Mouse (Mus musculus) midbrain, embryonic 13.5 days (tissue): Measurements from ENCODE around the gene Tdrd1. TPM values are rescaled to one million over a fixed set of nuclear protein-coding genes. Genes with fewer than 3 reads are reported as not detected.
A peak's percentile ranks its signal among the peaks of the same experiment; 100 is the strongest.

Experiments
- ATAC-seq: fragments of 200-750 bp; cut with Nextera tagmentation; 2 replicates; pipeline ENCODE4 v1.8.0; 2017; ENCODE audit warnings: mild to moderate bottlenecking, moderate TSS enrichment, moderate library complexity
- H3K27ac ChIP-seq: fragments of 300-500 bp; sonication (generic); 2 replicates; pipeline ENCODE4 v1.5.1; 2015; ENCODE audit warnings: inconsistent platforms, mild to moderate bottlenecking, moderate library complexity
- H3K27me3 ChIP-seq: fragments of 300-500 bp; sonication (generic); 2 replicates; pipeline ENCODE4 v1.6.1; 2015; ENCODE audit warnings: mild to moderate bottlenecking, inconsistent platforms
- H3K36me3 ChIP-seq: fragments of 300-500 bp; sonication (generic); 2 replicates; pipeline ENCODE4 v1.6.1; 2015; ENCODE audit warnings: mild to moderate bottlenecking, inconsistent platforms
- H3K4me1 ChIP-seq: fragments of 300-500 bp; sonication (generic); replicated peaks from 2 replicates; pipeline ENCODE4 v1.6.1; 2015; ENCODE audit warnings: inconsistent platforms
- H3K4me2 ChIP-seq: fragments of 300-500 bp; sonication (generic); replicated peaks from 2 replicates; pipeline ENCODE4 v1.6.1; 2015; ENCODE audit warnings: moderate library complexity, mild to moderate bottlenecking, inconsistent platforms
- H3K4me3 ChIP-seq: fragments of 300-500 bp; sonication (generic); replicated peaks from 2 replicates; pipeline ENCODE4 v1.5.1; 2015; ENCODE audit warnings: mild to moderate bottlenecking, inconsistent platforms
- H3K9ac ChIP-seq: fragments of 300-500 bp; sonication (generic); replicated peaks from 2 replicates; pipeline ENCODE4 v1.6.1; 2015; ENCODE audit warnings: mild to moderate bottlenecking, inconsistent platforms
- H3K9me3 ChIP-seq: fragments of 300-500 bp; sonication (generic); 2 replicates; pipeline ENCODE4 v1.6.1; 2016; ENCODE audit warnings: mild to moderate bottlenecking, inconsistent platforms
- WGBS: fragments of 180-500 bp; shearing (Covaris S2); methylation state at CpG from one replicate; pipeline ENCODE4 v1.1.7; 2015; 5-methylcytosine and 5-hydroxymethylcytosine counted together
- polyA plus RNA-seq: library from polyadenylated mRNA; unstranded; fragments of >200 nt; fragmentation: Nextera tagmentation; extraction: Ambion mirVana; gene quantifications from 2 replicates; pipeline ENCODE4 v1.2.1, GENCODE M21; 2015

Tdrd1 gene
- polyA plus RNA-seq, 1 experiment from 2014 or later: 0.42 TPM

GRCm38 (mm10) chr19:56808771-56809170 is 17.2 kb upstream of the Tdrd1 start:
- Histone ChIP-seq H3K9me3 (no peaks in the 10 kb centered on the region), H3K36me3 (peaks cover 46% of the 10 kb centered on the region), H3K27me3 (no peaks in the 10 kb centered on the region), H3K4me2 (no peak overlapping the region), H3K4me1 (no peaks in the 10 kb centered on the region), H3K4me3 (no peak overlapping the region), H3K9ac (no peak overlapping the region), H3K27ac (no peak overlapping the region)
- WGBS: 57% methylated on average over 5 of the region's 5 CpGs
- no peak for ATAC-seq

- H3K36me3 ChIP-seq: peaks cover 34% of the 10 kb centered on the region
Observed at GRCm38 (mm10) chr19:56810641-56811146, 15.3 kb upstream of the Tdrd1 start.

GRCm38 (mm10) chr19:56811590-56811989 is 14.4 kb upstream of the Tdrd1 start:
- Histone ChIP-seq H3K4me2 (no peak overlapping the region), H3K36me3 (peaks cover 26% of the 10 kb centered on the region), H3K27ac (no peak overlapping the region), H3K9ac (no peak overlapping the region), H3K9me3 (no peaks in the 10 kb centered on the region), H3K27me3 (no peaks in the 10 kb centered on the region), H3K4me1 (peaks cover 15% of the 10 kb centered on the region), H3K4me3 (no peak overlapping the region)
- WGBS: 44% methylated on average over 9 of the region's 9 CpGs
- 0 out of 2 replicates have a peak, but pooled peaks have one; percentile 53 for ATAC-seq

More at GRCm38 (mm10) chr19:56810641-56811146, 15.3 kb upstream of the Tdrd1 start:
- Histone ChIP-seq H3K4me3 (no peak overlapping the region), H3K9ac (no peak overlapping the region), H3K27me3 (no peaks in the 10 kb centered on the region), H3K27ac (no peak overlapping the region), H3K4me2 (no peak overlapping the region), H3K9me3 (no peaks in the 10 kb centered on the region), H3K4me1 (peaks cover 6% of the 10 kb centered on the region; the same call in 1 of the 2 replicates)
- no peak for ATAC-seq

- peaks cover 30% of the 10 kb centered on the region for H3K4me1 ChIP-seq
- H3K27me3 ChIP-seq: no peaks in the 10 kb centered on the region
- peaks cover 10% of the 10 kb centered on the region; the same call in 1 of the 2 replicates for H3K36me3 ChIP-seq
- no peak for ATAC-seq
- H3K9me3 ChIP-seq: no peaks in the 10 kb centered on the region
- no peak overlapping the region for H3K9ac ChIP-seq
- WGBS: 89% methylated on average over 4 of the region's 4 CpGs
- H3K27ac ChIP-seq: no peak overlapping the region
- H3K4me2 ChIP-seq: no peak overlapping the region
- H3K4me3 ChIP-seq: no peak overlapping the region
Observed at GRCm38 (mm10) chr19:56813360-56813759, 12.6 kb upstream of the Tdrd1 start.

- H3K9ac ChIP-seq: no peak overlapping the region
- peaks cover 56% of the 10 kb centered on the region for H3K4me1 ChIP-seq
- H3K27ac ChIP-seq: no peak overlapping the region
- no peak overlapping the region for H3K4me2 ChIP-seq
- H3K36me3 ChIP-seq: peaks cover 3% of the 10 kb centered on the region; the same call in 1 of the 2 replicates
- no peak overlapping the region for H3K4me3 ChIP-seq
- 68% methylated on average over 14 of the region's 14 CpGs for WGBS
- H3K27me3 ChIP-seq: 0 out of 2 replicates have a peak, but pooled peaks cover under 1% of the 10 kb centered on the region
- H3K9me3 ChIP-seq: no peaks in the 10 kb centered on the region
- ATAC-seq: no peak
Observed at GRCm38 (mm10) chr19:56817851-56818526, 8.0 kb upstream of the Tdrd1 start.

GRCm38 (mm10) chr19:56821040-56821797 is 4.8 kb upstream of the Tdrd1 start:
- H3K9me3 ChIP-seq: no peaks in the 10 kb centered on the region
- H3K9ac ChIP-seq: peak overlapping the region; percentile 89
- peak overlapping the region; percentile 84 for H3K4me3 ChIP-seq
- 5% methylated on average over 22 of the region's 22 CpGs for WGBS
- peak overlapping the region; percentile 88 for H3K27ac ChIP-seq
- no peaks in the 10 kb centered on the region for H3K36me3 ChIP-seq
- H3K4me2 ChIP-seq: peak overlapping the region; percentile 66
- H3K4me1 ChIP-seq: peaks cover 45% of the 10 kb centered on the region
- no peak for ATAC-seq
- peaks cover 17% of the 10 kb centered on the region; the same call in 1 of the 2 replicates for H3K27me3 ChIP-seq

GRCm38 (mm10) chr19:56821798-56822447 is 4.1 kb upstream of the Tdrd1 start, which contains the start of gene Ccdc186:
Gene Ccdc186, minus strand, starts transcription at chr19:56822190.
- Histone ChIP-seq H3K9ac (peak within 1 kb of the TSS; percentile 89), H3K4me1 (peaks cover 39% of the 10 kb centered on the region), H3K27ac (peak within 1 kb of the TSS; percentile 88), H3K4me3 (peak within 1 kb of the TSS; percentile 84), H3K4me2 (peak within 1 kb of the TSS; percentile 66), H3K27me3 (peaks cover 19% of the 10 kb centered on the region; the same call in 1 of the 2 replicates), H3K9me3 (no peaks in the 10 kb centered on the region), H3K36me3 (no peaks in the 10 kb centered on the region)
- peak; percentile 98 for ATAC-seq
- under 1% methylated on average over 64 of the region's 79 CpGs for WGBS

- H3K4me2 ChIP-seq: peak overlapping the region; percentile 66
- H3K4me1 ChIP-seq: peaks cover 34% of the 10 kb centered on the region
- H3K9ac ChIP-seq: peak overlapping the region; percentile 41
- ATAC-seq: peak; percentile 65
- no peaks in the 10 kb centered on the region for H3K9me3 ChIP-seq
- no peaks in the 10 kb centered on the region for H3K36me3 ChIP-seq
- H3K27ac ChIP-seq: peak overlapping the region; percentile 36; the same call in 1 of the 2 replicates
- peak overlapping the region; percentile 84 for H3K4me3 ChIP-seq
- WGBS: 20% methylated on average over 10 of the region's 10 CpGs
- peaks cover 19% of the 10 kb centered on the region; the same call in 1 of the 2 replicates for H3K27me3 ChIP-seq
Observed at GRCm38 (mm10) chr19:56822448-56822836, 3.6 kb upstream of the Tdrd1 start.

- Histone ChIP-seq H3K9ac (no peak overlapping the region), H3K9me3 (no peaks in the 10 kb centered on the region), H3K4me2 (no peak overlapping the region), H3K27ac (no peak overlapping the region), H3K4me3 (no peak overlapping the region), H3K4me1 (no peaks in the 10 kb centered on the region), H3K27me3 (peaks cover 15% of the 10 kb centered on the region; the same call in 1 of the 2 replicates), H3K36me3 (no peaks in the 10 kb centered on the region)
- no peak for ATAC-seq
- 88% methylated on average over 11 of the region's 11 CpGs for WGBS
Observed at GRCm38 (mm10) chr19:56828305-56828704, 2.3 kb downstream of the Tdrd1 start.

- H3K4me3 ChIP-seq: no peak overlapping the region
- WGBS: 92% methylated on average over 9 of the region's 9 CpGs
Observed at GRCm38 (mm10) chr19:56829267-56829666, 3.3 kb downstream of the Tdrd1 start.

GRCm38 (mm10) chr19:56830163-56830562 is 4.2 kb downstream of the Tdrd1 start:
- Histone ChIP-seq H3K4me3 (no peak overlapping the region), H3K9me3 (no peaks in the 10 kb centered on the region), H3K27me3 (peaks cover 6% of the 10 kb centered on the region; the same call in 1 of the 2 replicates), H3K36me3 (no peaks in the 10 kb centered on the region), H3K4me2 (no peak overlapping the region), H3K27ac (no peak overlapping the region), H3K4me1 (no peaks in the 10 kb centered on the region), H3K9ac (no peak overlapping the region)
- 93% methylated on average over 4 of the region's 4 CpGs for WGBS
- ATAC-seq: no peak

More at GRCm38 (mm10) chr19:56829267-56829666, 3.3 kb downstream of the Tdrd1 start:
- Histone ChIP-seq H3K4me2 (no peak overlapping the region), H3K27ac (no peak overlapping the region), H3K36me3 (no peaks in the 10 kb centered on the region), H3K9me3 (no peaks in the 10 kb centered on the region), H3K4me1 (no peaks in the 10 kb centered on the region), H3K27me3 (peaks cover 9% of the 10 kb centered on the region; the same call in 1 of the 2 replicates), H3K9ac (no peak overlapping the region)
- ATAC-seq: no peak
